Mouse (Mus musculus): Measurements from ENCODE around the gene Rer1.

Gene Rer1

GRCm38 (mm10) chr4:155113766-155114410 lies 27.7 kb upstream of the Rer1 start:
- DNase-seq = no peak

GRCm38 (mm10) chr4:155109471-155109870 lies 23.3 kb upstream of the Rer1 start:
- no peak for DNase-seq

GRCm38 (mm10) chr4:155107886-155108285 lies 21.7 kb upstream of the Rer1 start:
- no peak for DNase-seq

- no peak for DNase-seq
These were observed 12.4 kb upstream of the Rer1 start for GRCm38 (mm10) chr4:155098572-155098971.

- no peak for DNase-seq
These were observed 11.3 kb upstream of the Rer1 start for GRCm38 (mm10) chr4:155097452-155097851.

GRCm38 (mm10) chr4:155095967-155096366 lies 9.8 kb upstream of the Rer1 start:
- peak; percentile 59 to 74 for DNase-seq

- peak; percentile 95 to 96 for DNase-seq
These were observed 9.2 kb upstream of the Rer1 start for GRCm38 (mm10) chr4:155095238-155095900.

- peak; percentile 67 for DNase-seq
These were observed 8.4 kb upstream of the Rer1 start for GRCm38 (mm10) chr4:155094565-155094964.

GRCm38 (mm10) chr4:155093431-155094149 lies 7.4 kb upstream of the Rer1 start:
- no peak for DNase-seq

- peak; percentile 84 to 91 for DNase-seq
These were observed 6.7 kb upstream of the Rer1 start for GRCm38 (mm10) chr4:155092718-155093430.

GRCm38 (mm10) chr4:155090688-155091449 lies 4.7 kb upstream of the Rer1 start:
- DNase-seq = no peak

- DNase-seq = no peak
These were observed 4.0 kb upstream of the Rer1 start for GRCm38 (mm10) chr4:155090147-155090546.

- DNase-seq = no peak
These were observed 3.1 kb upstream of the Rer1 start for GRCm38 (mm10) chr4:155089241-155089640.

- peak in 1 of 2 experiments; percentile 37 for DNase-seq
These were observed 725 bp downstream of the Rer1 start for GRCm38 (mm10) chr4:155085206-155086107.

GRCm38 (mm10) chr4:155084351-155084750 lies 1.8 kb downstream of the Rer1 start:
- DNase-seq = no peak

- no peak for DNase-seq
These were observed 2.6 kb downstream of the Rer1 start for GRCm38 (mm10) chr4:155083553-155083952.

GRCm38 (mm10) chr4:155079666-155080065 lies 6.5 kb downstream of the Rer1 start:
- peak in 1 of 2 experiments; percentile 10 for DNase-seq

GRCm38 (mm10) chr4:155078808-155079207 lies 7.4 kb downstream of the Rer1 start:
- peak; percentile 46 to 48 for DNase-seq

- DNase-seq = no peak
These were observed 9.5 kb downstream of the Rer1 start for GRCm38 (mm10) chr4:155076677-155077076.

- no peak for DNase-seq
These were observed 10.4 kb downstream of the Rer1 start for GRCm38 (mm10) chr4:155075813-155076212.

GRCm38 (mm10) chr4:155075137-155075536 lies 11.0 kb downstream of the Rer1 start:
- DNase-seq = no peak

Data from cerebellum, postnatal 14 days (tissue).